Mouse (Mus musculus) limb, embryonic 10.5 days (tissue): ENCODE results near the gene Rac2. TPM values are rescaled to one million over a fixed set of nuclear protein-coding genes. Genes with fewer than 3 reads are reported as not detected.
A peak's percentile ranks its signal among the peaks of the same experiment; 100 is the strongest.

Source experiments
- DNase-seq: peaks from one replicate; pipeline ENCODE4 v3.0.0-alpha.2; 2017; ENCODE audit warnings: low spot score
- H3K27ac ChIP-seq: fragments of 300-500 bp; sonication (generic); 2 replicates; pipeline ENCODE4 v1.5.1; 2016; ENCODE audit warnings: mild to moderate bottlenecking
- H3K27me3 ChIP-seq: fragments of 300-500 bp; sonication (generic); 2 replicates; pipeline ENCODE4 v1.6.1; 2016; ENCODE audit warnings: low read depth, mild to moderate bottlenecking; ENCODE audit not compliant: poor library complexity, severe bottlenecking
- H3K36me3 ChIP-seq: fragments of 300-500 bp; sonication (generic); 2 replicates; pipeline ENCODE4 v1.6.1; 2016; ENCODE audit warnings: mild to moderate bottlenecking, moderate library complexity
- H3K4me1 ChIP-seq: fragments of 300-500 bp; sonication (generic); 2 replicates; pipeline ENCODE4 v1.6.1; 2016
- H3K4me3 ChIP-seq: fragments of 300-500 bp; sonication (generic); 2 replicates; pipeline ENCODE4 v1.5.1; 2016; ENCODE audit warnings: mild to moderate bottlenecking, moderate library complexity
- H3K9me3 ChIP-seq: fragments of 300-500 bp; sonication (generic); replicated peaks from 2 replicates; pipeline ENCODE4 v1.6.1; 2016; ENCODE audit warnings: mild to moderate bottlenecking
- WGBS: fragments of 180-500 bp; shearing (Covaris S2); methylation state at CpG from one replicate; pipeline ENCODE4 v1.1.7; 2016; 5-methylcytosine and 5-hydroxymethylcytosine counted together
- polyA plus RNA-seq: library from polyadenylated mRNA; unstranded; fragments of >200 nt; fragmentation: Nextera tagmentation; extraction: Ambion mirVana; gene quantifications from 2 replicates; pipeline ENCODE4 v1.2.1, GENCODE M21; 2016

Gene Rac2
- polyA plus RNA-seq, 1 experiment from 2014 or later: 4.4 TPM

- no peaks in the 10 kb centered on the region for H3K36me3 ChIP-seq
- no peak for DNase-seq
- no peaks in the 10 kb centered on the region for H3K9me3 ChIP-seq
- 65% methylated on average over 10 of the region's 10 CpGs for WGBS
- H3K27me3 ChIP-seq: peaks cover 33% of the 10 kb centered on the region
- peaks cover 14% of the 10 kb centered on the region for H3K4me1 ChIP-seq
- no peak overlapping the region for H3K4me3 ChIP-seq
- no peak overlapping the region for H3K27ac ChIP-seq
Measured at GRCm38 (mm10) chr15:78535723-78536421, 36.7 kb downstream of the Rac2 start.

- WGBS: 70% methylated on average over 10 of the region's 10 CpGs
- DNase-seq: no peak
- H3K4me1 ChIP-seq: peaks cover 34% of the 10 kb centered on the region
- peaks cover 21% of the 10 kb centered on the region for H3K27me3 ChIP-seq
- no peak overlapping the region for H3K4me3 ChIP-seq
- no peaks in the 10 kb centered on the region for H3K9me3 ChIP-seq
- no peak overlapping the region for H3K27ac ChIP-seq
- no peaks in the 10 kb centered on the region for H3K36me3 ChIP-seq
Measured at GRCm38 (mm10) chr15:78533346-78533835, 39.2 kb downstream of the Rac2 start.

- Histone ChIP-seq H3K9me3 (no peaks in the 10 kb centered on the region), H3K36me3 (no peaks in the 10 kb centered on the region), H3K4me1 (peaks cover 41% of the 10 kb centered on the region), H3K27ac (0 out of 2 replicates have a peak overlapping the region, but pooled peaks have one; percentile 36), H3K27me3 (peaks cover 15% of the 10 kb centered on the region), H3K4me3 (no peak overlapping the region)
- 75% methylated on average over 10 of the region's 10 CpGs for WGBS
- DNase-seq: no peak
Measured at GRCm38 (mm10) chr15:78532566-78533345, 39.8 kb downstream of the Rac2 start.

GRCm38 (mm10) chr15:78531901-78532469 is 40.6 kb downstream of the Rac2 start:
- under 1% methylated on average over 25 of the region's 25 CpGs for WGBS
- peaks cover 45% of the 10 kb centered on the region for H3K4me1 ChIP-seq

GRCm38 (mm10) chr15:78531451-78531720 is 41.2 kb downstream of the Rac2 start:
- Histone ChIP-seq H3K4me1 (peaks cover 45% of the 10 kb centered on the region), H3K36me3 (no peaks in the 10 kb centered on the region), H3K27me3 (peaks cover 12% of the 10 kb centered on the region), H3K9me3 (no peaks in the 10 kb centered on the region), H3K4me3 (peak overlapping the region; percentile 54), H3K27ac (peak overlapping the region; percentile 86)
- WGBS: 75% methylated on average over 4 of the region's 4 CpGs
- no peak for DNase-seq

More at GRCm38 (mm10) chr15:78531901-78532469, 40.6 kb downstream of the Rac2 start:
- peak overlapping the region; percentile 54 for H3K4me3 ChIP-seq
- peak; percentile 97 for DNase-seq
- H3K27me3 ChIP-seq: peaks cover 12% of the 10 kb centered on the region
- H3K27ac ChIP-seq: peak overlapping the region; percentile 86
- H3K36me3 ChIP-seq: no peaks in the 10 kb centered on the region
- no peaks in the 10 kb centered on the region for H3K9me3 ChIP-seq

GRCm38 (mm10) chr15:78530671-78531450 is 41.7 kb downstream of the Rac2 start, which contains the start of gene C1qtnf6:
Gene C1qtnf6 (minus strand): TSS chr15:78531416.
- Histone ChIP-seq H3K27ac (peak within 1 kb of the TSS; percentile 86), H3K4me1 (peaks cover 45% of the 10 kb centered on the region), H3K36me3 (no peaks in the 10 kb centered on the region), H3K4me3 (peak within 1 kb of the TSS; percentile 54), H3K27me3 (peaks cover 12% of the 10 kb centered on the region), H3K9me3 (no peaks in the 10 kb centered on the region)
- WGBS: 68% methylated on average over 17 of the region's 17 CpGs
- DNase-seq: no peak

GRCm38 (mm10) chr15:78530141-78530540 is 42.4 kb downstream of the Rac2 start:
- Histone ChIP-seq H3K9me3 (no peaks in the 10 kb centered on the region), H3K36me3 (no peaks in the 10 kb centered on the region), H3K4me3 (peak overlapping the region; percentile 52; the same call in 1 of the 2 replicates), H3K27me3 (peaks cover 12% of the 10 kb centered on the region), H3K4me1 (peaks cover 45% of the 10 kb centered on the region), H3K27ac (peak overlapping the region; percentile 90)
- WGBS: 73% methylated on average over 3 of the region's 3 CpGs
- DNase-seq: no peak

GRCm38 (mm10) chr15:78529428-78529990 is 43.1 kb downstream of the Rac2 start:
- peak; percentile 79 for DNase-seq

GRCm38 (mm10) chr15:78528726-78529411 is 43.7 kb downstream of the Rac2 start:
- Histone ChIP-seq H3K9me3 (no peaks in the 10 kb centered on the region), H3K36me3 (no peaks in the 10 kb centered on the region), H3K27me3 (peaks cover 12% of the 10 kb centered on the region), H3K27ac (peak overlapping the region; percentile 90), H3K4me3 (peak overlapping the region; percentile 52), H3K4me1 (peaks cover 54% of the 10 kb centered on the region)
- peak; percentile 41 for DNase-seq
- 52% methylated on average over 11 of the region's 11 CpGs for WGBS

More at GRCm38 (mm10) chr15:78529428-78529990, 43.1 kb downstream of the Rac2 start:
- H3K36me3 ChIP-seq: no peaks in the 10 kb centered on the region
- H3K9me3 ChIP-seq: no peaks in the 10 kb centered on the region
- peaks cover 12% of the 10 kb centered on the region for H3K27me3 ChIP-seq
- under 1% methylated on average over 15 of the region's 15 CpGs for WGBS
- H3K27ac ChIP-seq: peak overlapping the region; percentile 90
- H3K4me1 ChIP-seq: peaks cover 49% of the 10 kb centered on the region
- H3K4me3 ChIP-seq: peak overlapping the region; percentile 52

- Histone ChIP-seq H3K4me1 (peaks cover 54% of the 10 kb centered on the region), H3K4me3 (no peak overlapping the region), H3K36me3 (no peaks in the 10 kb centered on the region), H3K27ac (peak overlapping the region; percentile 90; the same call in 1 of the 2 replicates), H3K9me3 (no peaks in the 10 kb centered on the region), H3K27me3 (peaks cover 12% of the 10 kb centered on the region)
- 84% methylated on average over 7 of the region's 7 CpGs for whole genome bisulfite sequencing
- no peak for DNase-seq
Measured at GRCm38 (mm10) chr15:78527973-78528372, 44.6 kb downstream of the Rac2 start.

GRCm38 (mm10) chr15:78524163-78524562 is 48.4 kb downstream of the Rac2 start:
- no peak for DNase-seq
- WGBS: 90% methylated on average over 5 of the region's 5 CpGs
- Histone ChIP-seq H3K9me3 (no peaks in the 10 kb centered on the region), H3K4me1 (peaks cover 48% of the 10 kb centered on the region), H3K36me3 (no peaks in the 10 kb centered on the region), H3K4me3 (no peak overlapping the region), H3K27ac (no peak overlapping the region), H3K27me3 (no peaks in the 10 kb centered on the region)
